Mouse (Mus musculus) 3134 (cell line): ENCODE results near the gene Trim32.
A peak's percentile ranks its signal among the peaks of the same experiment; 100 is the strongest.

Experiments used
- DNase-seq: peaks from one replicate; pipeline ENCODE4 v3.0.0-alpha.2; 2011; ENCODE audit warnings: low spot score; ENCODE audit not compliant: insufficient read length; ENCODE audit errors: extremely low read depth

Trim32 gene

GRCm38 (mm10) chr4:65604504-65605150 is at the start of gene Trim32:
Gene Trim32, plus strand, starts transcription at chr4:65604986.
- peak; percentile 94 for DNase-seq

- no peak for DNase-seq
These were observed 39.3 kb upstream of the Trim32 start for GRCm38 (mm10) chr4:65565493-65565892.

GRCm38 (mm10) chr4:65580254-65580653 is 24.5 kb upstream of the Trim32 start:
- no peak for DNase-seq

- DNase-seq: no peak
These were observed 17.8 kb upstream of the Trim32 start for GRCm38 (mm10) chr4:65586947-65587346.

- no peak for DNase-seq
These were observed 15.0 kb upstream of the Trim32 start for GRCm38 (mm10) chr4:65589780-65590179.

- no peak for DNase-seq
These were observed 10.0 kb upstream of the Trim32 start for GRCm38 (mm10) chr4:65594601-65595369.

- no peak for DNase-seq
These were observed 441 bp downstream of the Trim32 start for GRCm38 (mm10) chr4:65605151-65605702.

- no peak for DNase-seq
These were observed 2.4 kb downstream of the Trim32 start for GRCm38 (mm10) chr4:65607184-65607631.

GRCm38 (mm10) chr4:65608112-65608511 is 3.3 kb downstream of the Trim32 start:
- DNase-seq: no peak

- no peak for DNase-seq
These were observed 5.5 kb downstream of the Trim32 start for GRCm38 (mm10) chr4:65610329-65610728.

- DNase-seq: no peak
These were observed 6.1 kb downstream of the Trim32 start for GRCm38 (mm10) chr4:65610896-65611295.

- DNase-seq: no peak
These were observed 8.3 kb downstream of the Trim32 start for GRCm38 (mm10) chr4:65613135-65613534.

GRCm38 (mm10) chr4:65620125-65620524 is 15.3 kb downstream of the Trim32 start:
- no peak for DNase-seq

- no peak for DNase-seq
These were observed 33.4 kb downstream of the Trim32 start for GRCm38 (mm10) chr4:65638231-65638630.

GRCm38 (mm10) chr4:65642611-65643010 is 37.8 kb downstream of the Trim32 start:
- no peak for DNase-seq

- peak; percentile 28 for DNase-seq
These were observed 49.9 kb downstream of the Trim32 start for GRCm38 (mm10) chr4:65654723-65655122.

- DNase-seq: no peak
These were observed 58.4 kb downstream of the Trim32 start for GRCm38 (mm10) chr4:65663176-65663575.
